Mouse (Mus musculus) liver, adult 2 months (tissue): ENCODE measurements around the gene Tmem269. TPM values are rescaled to one million over a fixed set of nuclear protein-coding genes. Genes with fewer than 3 reads are reported as not detected.
A peak's percentile ranks its signal among the peaks of the same experiment; 100 is the strongest.

Experiments used
- DNase-seq: peaks from one replicate; pipeline ENCODE4 v3.0.0-alpha.2; 2011; ENCODE audit warnings: low read depth, low spot score; ENCODE audit errors: extremely low read depth
- H3K27ac ChIP-seq: fragments of 200-500 bp; replicated peaks from 2 replicates; pipeline ENCODE4 v1.5.1; 2012; ENCODE audit warnings: low read depth, mild to moderate bottlenecking, control low read depth, inconsistent platforms, low read length; ENCODE audit not compliant: insufficient read depth
- H3K27me3 ChIP-seq: fragments of 200-500 bp; 2 replicates; pipeline ENCODE4 v1.6.1; 2012; ENCODE audit warnings: mild to moderate bottlenecking, moderate library complexity, low read length, inconsistent platforms; ENCODE audit not compliant: control insufficient read depth, insufficient read depth
- H3K36me3 ChIP-seq: fragments of 200-500 bp; 2 replicates; pipeline ENCODE4 v1.6.1; 2012; ENCODE audit warnings: low read length, inconsistent platforms; ENCODE audit not compliant: control insufficient read depth, insufficient read depth
- H3K4me1 ChIP-seq: fragments of 200-500 bp; 2 replicates; pipeline ENCODE4 v1.6.1; 2011; ENCODE audit warnings: low read length; ENCODE audit not compliant: control insufficient read depth, insufficient read depth
- H3K4me3 ChIP-seq: fragments of 200-500 bp; 2 replicates; pipeline ENCODE4 v1.5.1; 2011; ENCODE audit warnings: low read depth, mild to moderate bottlenecking, control low read depth, low read length, moderate library complexity; ENCODE audit not compliant: insufficient read depth
- H3K79me2 ChIP-seq: fragments of 200-500 bp; 2 replicates; pipeline ENCODE4 v1.6.1; 2012; ENCODE audit warnings: inconsistent platforms, mild to moderate bottlenecking, low read length, moderate library complexity; ENCODE audit not compliant: control insufficient read depth, insufficient read depth
- H3K9ac ChIP-seq: fragments of 200-500 bp; 2 replicates; pipeline ENCODE4 v1.6.1; 2012; ENCODE audit warnings: low read depth, mild to moderate bottlenecking, control low read depth, inconsistent platforms, low read length
- CTCF ChIP-seq: fragments of 200-500 bp; IDR thresholded peaks from 2 replicates; pipeline ENCODE4 v1.5.1; 2011; ENCODE audit warnings: low read depth, low read length, control low read depth
- POLR2A ChIP-seq: fragments of 200-500 bp; IDR thresholded peaks from 2 replicates; pipeline ENCODE4 v1.6.1; 2011; ENCODE audit warnings: low read length, control low read depth; ENCODE audit not compliant: insufficient read depth; ENCODE audit errors: extremely low read depth
- WGBS: fragments of 180-500 bp; shearing (Covaris S2); methylation state at CpG from one replicate; pipeline ENCODE4 v1.1.7; 2018; 5-methylcytosine and 5-hydroxymethylcytosine counted together
- polyA plus RNA-seq: library from polyadenylated mRNA; depleted of rRNA; stranded (reverse); fragments of >200 nt; gene quantifications from 2 replicates; pipeline ENCODE4 v1.2.3, GENCODE M21; 2012
- total RNA-seq: library from RNA; depleted of rRNA; stranded (reverse); fragments of >200 nt; gene quantifications from 2 replicates; pipeline ENCODE4 v1.2.3, GENCODE M21; 2014

The Tmem269 gene
- total and polyA plus RNA-seq, 2 experiments: 0.06 to 0.09 TPM

GRCm38 (mm10) chr4:119233256-119233901, 15.4 kb upstream of the Tmem269 start:
- peak; percentile 72 for DNase-seq
- WGBS: 1% methylated on average over 36 of the region's 36 CpGs
- Histone ChIP-seq H3K36me3 (peaks cover 2% of the 10 kb centered on the region; the same call in 1 of the 2 replicates), H3K79me2 (peaks cover 9% of the 10 kb centered on the region; the same call in 1 of the 2 replicates), H3K9ac (peak overlapping the region; percentile 93), H3K4me1 (no peaks in the 10 kb centered on the region; the same call in 1 of the 2 replicates), H3K27me3 (no peaks in the 10 kb centered on the region), H3K4me3 (peak overlapping the region; percentile 83), H3K27ac (peak overlapping the region; percentile 56)
- TF ChIP-seq CTCF (no peak; the same call in 1 of the 2 replicates), POLR2A (no peak)

- Histone ChIP-seq H3K4me1 (no peaks in the 10 kb centered on the region; the same call in 1 of the 2 replicates), H3K27ac (peak within 1 kb of the TSS; percentile 83), H3K79me2 (peaks cover 9% of the 10 kb centered on the region; the same call in 1 of the 2 replicates), H3K27me3 (no peaks in the 10 kb centered on the region), H3K4me3 (peak within 1 kb of the TSS; percentile 90), H3K9ac (peak within 1 kb of the TSS; percentile 93), H3K36me3 (peaks cover 5% of the 10 kb centered on the region; the same call in 1 of the 2 replicates)
- DNase-seq: peak; percentile 94
- WGBS: under 1% methylated on average over 71 of the region's 71 CpGs
- TF ChIP-seq CTCF: no peak
- peak; percentile 92 for TF ChIP-seq POLR2A
Measured at GRCm38 (mm10) chr4:119232410-119233255, 14.6 kb upstream of the Tmem269 start, which contains the start of the genes AU022252 and P3h1. TSS of gene AU022252 (minus strand) at chr4:119232712. TSS of gene P3h1 (plus strand) at chr4:119232915.

DNA sequence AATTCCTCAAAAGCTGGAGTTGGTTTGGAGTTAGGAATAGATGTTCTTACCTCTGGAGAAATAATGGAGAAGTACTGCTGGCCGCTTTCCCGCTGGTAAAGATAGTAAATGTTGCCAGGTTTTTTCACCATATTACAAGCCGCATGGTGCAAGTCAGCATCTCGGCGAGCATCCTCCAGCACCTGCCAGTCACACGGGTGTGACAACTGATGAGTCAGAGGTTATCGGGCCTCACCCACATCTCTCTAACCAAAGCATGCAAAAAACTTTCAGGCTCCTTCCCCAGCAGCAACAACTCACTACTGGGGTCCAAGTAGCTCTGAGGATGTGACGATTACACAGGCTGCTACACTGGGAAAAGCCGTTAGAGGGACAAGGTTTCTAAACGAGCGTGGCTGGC, 8.7 kb upstream of the Tmem269 start:
- no peak overlapping the region for H3K9ac ChIP-seq
- no peak overlapping the region for H3K27ac ChIP-seq
- H3K79me2 ChIP-seq: no peaks in the 10 kb centered on the region; the same call in 1 of the 2 replicates
- 94% methylated on average over 11 of the region's 11 CpGs for WGBS
- H3K4me1 ChIP-seq: peaks cover 23% of the 10 kb centered on the region
- H3K4me3 ChIP-seq: no peak overlapping the region
- TF ChIP-seq POLR2A (no peak), CTCF (no peak)
- no peak for DNase-seq
- peaks cover 15% of the 10 kb centered on the region; the same call in 1 of the 2 replicates for H3K36me3 ChIP-seq
- H3K27me3 ChIP-seq: no peaks in the 10 kb centered on the region

DNA sequence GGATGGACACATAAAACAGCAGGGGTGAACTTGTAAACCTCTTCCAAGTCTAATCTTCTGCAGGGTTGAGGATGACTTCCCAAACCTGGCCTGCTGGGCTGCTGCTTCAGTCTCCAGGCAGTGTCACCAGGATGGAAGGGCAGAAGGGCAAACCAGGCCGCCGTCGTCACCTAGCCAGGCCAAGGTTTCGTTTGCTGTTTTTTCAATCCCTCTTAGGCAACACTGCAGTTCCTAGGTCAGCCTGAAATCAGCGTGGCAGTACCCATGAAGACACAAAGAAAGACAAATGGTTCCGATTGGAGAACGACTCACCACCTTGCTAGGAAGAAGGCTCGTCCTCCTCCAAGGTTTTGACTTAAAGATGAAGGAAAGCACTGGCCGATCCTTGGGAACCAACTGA, 7.7 kb upstream of the Tmem269 start:
- no peaks in the 10 kb centered on the region; the same call in 1 of the 2 replicates for H3K79me2 ChIP-seq
- peak; percentile 57 for TF ChIP-seq CTCF
- no peak for TF ChIP-seq POLR2A
- peak overlapping the region; percentile 4; the same call in 1 of the 2 replicates for H3K9ac ChIP-seq
- H3K27me3 ChIP-seq: no peaks in the 10 kb centered on the region
- peaks cover 23% of the 10 kb centered on the region for H3K4me1 ChIP-seq
- DNase-seq: peak; percentile 92
- peaks cover 15% of the 10 kb centered on the region; the same call in 1 of the 2 replicates for H3K36me3 ChIP-seq
- H3K27ac ChIP-seq: peak overlapping the region; percentile 81
- no peak overlapping the region for H3K4me3 ChIP-seq
- WGBS: 35% methylated on average over 9 of the region's 9 CpGs

GRCm38 (mm10) chr4:119224534-119224933, 6.5 kb upstream of the Tmem269 start:
- DNase-seq: peak; percentile 93
- no peaks in the 10 kb centered on the region for H3K27me3 ChIP-seq
- no peak overlapping the region for H3K4me3 ChIP-seq
- 27% methylated on average over 3 of the region's 3 CpGs for WGBS
- peak overlapping the region; percentile 81 for H3K27ac ChIP-seq
- peaks cover 15% of the 10 kb centered on the region; the same call in 1 of the 2 replicates for H3K36me3 ChIP-seq
- H3K4me1 ChIP-seq: peaks cover 23% of the 10 kb centered on the region
- 0 out of 2 replicates have a peak overlapping the region, but pooled peaks have one; percentile 17 for H3K9ac ChIP-seq
- no peaks in the 10 kb centered on the region for H3K79me2 ChIP-seq
- TF ChIP-seq CTCF (no peak), POLR2A (no peak)
